Mouse (Mus musculus): ENCODE data around the gene Fbxl13. TPM values are rescaled to one million over a fixed set of nuclear protein-coding genes. Genes with fewer than 3 reads are reported as not detected.

Gene Fbxl13
- total RNA-seq, 2 experiments from 2014 or later: 0.12 to 0.21 TPM

DNA sequence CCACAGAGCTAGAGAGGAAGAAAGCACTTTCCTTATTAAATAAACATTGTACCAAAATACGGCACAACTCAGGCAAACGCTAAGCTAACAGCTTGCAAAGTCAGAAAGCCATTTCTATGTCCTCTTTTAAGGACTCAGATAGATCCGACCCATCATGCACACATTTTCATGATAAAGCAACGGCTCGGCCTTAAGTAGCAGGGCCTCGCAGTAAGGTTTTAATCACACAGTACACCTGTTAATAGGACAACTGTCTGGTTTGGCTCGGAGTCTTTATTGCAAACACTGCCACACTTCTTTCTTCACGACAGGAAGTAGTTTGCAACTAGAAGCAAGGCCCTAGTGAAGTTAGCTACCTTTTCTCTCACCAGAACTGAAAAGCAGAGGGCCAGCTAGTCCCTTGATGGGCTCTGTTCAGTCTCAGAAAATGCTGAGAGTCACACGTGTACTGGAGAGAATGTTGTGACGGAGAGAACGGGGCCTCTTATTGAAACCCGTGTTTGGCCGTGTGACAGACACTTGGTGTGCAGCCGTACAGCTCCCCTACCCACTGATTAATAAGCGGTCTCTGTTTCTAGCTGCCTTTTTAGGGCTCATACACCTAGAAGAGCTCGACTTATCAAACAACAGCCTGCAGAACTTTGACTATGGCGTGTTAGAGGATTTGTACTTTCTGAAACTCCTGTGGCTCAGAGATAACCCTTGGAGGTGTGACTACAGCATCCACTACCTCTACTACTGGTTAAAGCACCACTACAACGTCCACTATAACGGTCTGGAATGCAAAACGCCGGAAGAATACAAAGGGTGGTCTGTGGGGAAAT lies 70.8 kb downstream of the Fbxl13 start:
- no peak for DNase-seq

DNA sequence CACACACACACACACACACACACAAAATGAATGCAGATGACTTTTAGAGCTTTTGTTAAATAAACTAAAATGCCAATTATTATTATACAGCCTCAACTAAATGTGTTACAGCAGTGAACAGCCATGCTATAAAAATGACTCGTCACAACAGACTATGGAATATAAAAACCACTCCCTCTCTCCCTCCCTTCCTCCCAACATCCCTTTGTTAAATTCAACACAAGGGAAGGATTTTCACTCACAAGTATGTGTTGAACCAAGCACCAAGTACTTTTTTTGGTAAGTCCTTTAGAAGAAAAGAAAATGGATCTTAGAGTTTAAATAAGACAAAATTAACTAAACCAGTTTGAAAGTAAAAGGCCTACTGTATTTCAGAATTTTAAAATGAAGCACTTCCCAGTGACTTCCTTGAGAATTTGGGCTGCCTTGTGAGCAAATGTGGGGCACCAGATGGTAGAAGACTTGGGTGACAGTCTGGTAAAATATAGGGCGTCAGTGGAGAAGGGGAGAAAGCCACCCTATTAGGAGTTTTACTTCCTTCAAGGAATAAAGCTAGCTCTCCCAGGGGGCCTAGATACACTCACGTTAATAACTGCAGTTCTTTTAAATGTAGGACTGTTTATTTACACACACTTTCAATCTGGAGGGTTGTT lies 72.5 kb downstream of the Fbxl13 start:
- no peak for DNase-seq

- DNase-seq: no peak
Measured at GRCm38 (mm10) chr5:21567784-21568183, 77.7 kb downstream of the Fbxl13 start.

- no peak for DNase-seq
Measured at GRCm38 (mm10) chr5:21565392-21566065, 79.9 kb downstream of the Fbxl13 start.

DNA sequence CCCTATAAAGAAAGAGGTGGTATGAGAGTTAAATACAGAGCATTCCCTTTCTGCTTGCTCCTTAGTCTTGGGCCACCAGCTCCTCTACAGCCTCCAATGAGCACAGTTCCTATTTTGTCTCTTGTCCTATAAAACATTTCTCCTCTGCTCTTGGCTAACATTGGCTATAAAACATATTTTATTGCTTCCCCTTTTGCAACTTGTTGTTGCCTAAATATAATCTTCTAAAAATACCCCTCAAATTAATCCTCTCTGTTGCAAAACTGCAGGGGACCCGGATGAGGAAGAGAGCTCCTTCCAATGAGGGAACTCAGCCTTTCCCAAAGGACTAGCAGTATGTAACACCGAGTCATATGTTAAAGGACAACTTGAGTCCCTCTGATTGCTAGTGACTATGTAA lies 81.5 kb downstream of the Fbxl13 start:
- no peak for DNase-seq

DNA sequence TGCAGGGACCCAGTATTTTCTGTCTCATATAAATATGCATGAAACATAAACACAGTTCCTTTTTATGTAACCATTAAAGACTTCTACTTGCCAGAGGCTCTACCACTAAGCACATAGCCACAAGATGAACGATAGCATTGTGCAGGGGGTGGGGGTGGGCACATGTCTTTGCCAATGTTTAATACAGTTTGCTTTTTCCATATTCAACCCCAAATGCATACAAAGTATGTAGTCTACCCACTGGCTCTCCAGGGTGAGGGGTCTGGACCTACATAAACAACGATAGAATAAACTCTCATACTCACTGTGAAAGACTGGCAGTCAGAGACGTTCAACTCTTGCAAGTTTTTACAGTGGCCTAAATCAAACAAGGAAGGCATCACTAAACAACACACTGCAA lies 88.9 kb downstream of the Fbxl13 start:
- DNase-seq: no peak

GRCm38 (mm10) chr5:21554732-21555131 lies 90.7 kb downstream of the Fbxl13 start:
- DNase-seq: no peak

- DNase-seq: no peak
Measured at GRCm38 (mm10) chr5:21553685-21554084, 91.7 kb downstream of the Fbxl13 start.

DNA sequence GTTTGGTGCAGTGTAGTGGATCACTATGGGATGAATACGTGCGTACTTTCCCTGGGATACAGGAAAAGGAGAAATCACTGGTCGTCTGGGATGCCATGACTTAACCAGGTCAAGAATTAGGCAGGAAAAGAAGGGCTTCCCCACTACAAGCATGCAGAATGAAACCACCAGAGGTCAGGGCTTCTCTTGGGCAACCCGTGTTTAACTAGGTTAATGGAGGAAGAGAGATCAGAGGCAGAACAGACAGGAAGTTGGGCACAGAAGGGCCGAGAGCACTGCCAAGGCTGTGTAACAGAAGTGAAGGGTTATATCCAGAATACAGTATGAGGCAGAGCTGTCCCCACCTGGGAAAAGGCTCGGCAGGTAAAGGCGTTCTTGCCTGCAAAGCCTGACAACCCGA lies 98.4 kb downstream of the Fbxl13 start:
- no peak for DNase-seq

- DNase-seq: peak; percentile 47
Measured at GRCm38 (mm10) chr5:21545786-21546185, 99.6 kb downstream of the Fbxl13 start.

DNA sequence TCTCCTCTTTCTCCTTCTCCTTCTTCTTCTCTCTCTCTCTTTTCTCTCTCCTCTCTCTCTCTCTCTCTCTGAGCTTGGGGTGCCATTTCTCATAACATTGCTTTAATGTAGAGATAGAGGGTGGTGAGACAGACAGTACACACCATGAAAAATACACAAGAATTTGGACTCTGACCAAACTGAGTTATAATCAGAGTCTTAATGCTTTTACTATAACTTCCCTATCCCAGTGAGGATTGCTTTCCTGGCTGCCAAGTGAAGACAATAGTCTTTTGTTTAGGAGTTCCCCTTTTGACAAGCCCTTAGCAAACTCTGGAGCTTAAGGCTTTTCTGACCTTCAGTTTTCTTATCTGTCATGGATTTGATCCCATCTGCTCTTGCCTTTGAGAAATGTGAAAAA lies 100.2 kb downstream of the Fbxl13 start:
- DNase-seq: no peak

- peak; percentile 9 for DNase-seq
Measured at GRCm38 (mm10) chr5:21544821-21545220, 100.6 kb downstream of the Fbxl13 start.

- DNase-seq: peak; percentile 12
Measured at GRCm38 (mm10) chr5:21543409-21544201, 101.8 kb downstream of the Fbxl13 start, which contains the start of gene Lrrc17. Gene Lrrc17, plus strand, starts transcription at chr5:21543559.

- DNase-seq: no peak
Measured at GRCm38 (mm10) chr5:21542226-21542625, 103.2 kb downstream of the Fbxl13 start.

- DNase-seq: peak; percentile 45
Measured at GRCm38 (mm10) chr5:21532921-21533320, 112.5 kb downstream of the Fbxl13 start.

- no peak for DNase-seq
Measured at GRCm38 (mm10) chr5:21532126-21532525, 113.3 kb downstream of the Fbxl13 start.

GRCm38 (mm10) chr5:21529110-21529720 lies 116.2 kb downstream of the Fbxl13 start:
- DNase-seq: no peak

DNA sequence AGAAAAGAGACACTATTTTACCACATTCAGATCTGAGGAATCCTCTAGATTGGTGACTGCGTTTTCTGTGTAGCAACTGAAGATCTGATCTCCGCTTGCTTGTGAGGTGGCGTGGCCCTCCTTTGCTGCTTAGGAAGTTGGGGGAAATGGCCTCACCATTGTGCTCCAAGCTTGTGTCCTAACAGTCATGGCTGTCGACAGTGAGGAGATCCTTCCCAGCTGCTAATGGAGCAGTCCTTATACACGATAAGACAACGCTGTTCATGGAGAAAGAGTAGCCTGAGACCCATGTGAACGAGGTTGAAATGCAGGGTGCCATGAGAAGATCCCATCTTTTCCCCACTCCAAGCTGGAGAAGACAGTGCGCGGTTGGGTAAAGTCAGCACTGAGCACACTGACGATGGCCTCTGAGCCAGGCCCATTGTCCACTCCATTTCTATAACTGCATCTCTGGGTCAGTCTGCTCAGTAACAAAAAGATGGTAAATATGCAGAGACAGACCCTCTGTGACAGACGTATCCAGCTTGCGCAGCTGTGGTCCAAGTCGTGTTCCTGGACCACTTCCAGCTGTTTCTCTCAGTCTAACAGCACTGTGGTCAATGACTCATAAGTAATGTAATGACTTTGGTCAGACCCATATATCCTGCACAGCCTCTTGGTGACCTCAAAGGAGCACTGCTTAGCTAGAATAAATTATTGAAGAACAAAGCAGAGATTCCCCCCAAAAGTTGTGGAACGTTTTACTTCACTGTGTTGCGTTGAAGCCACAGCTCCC lies 117.2 kb downstream of the Fbxl13 start:
- DNase-seq: no peak

- DNase-seq: no peak
Measured at GRCm38 (mm10) chr5:21527488-21527911, 117.9 kb downstream of the Fbxl13 start.

DNA sequence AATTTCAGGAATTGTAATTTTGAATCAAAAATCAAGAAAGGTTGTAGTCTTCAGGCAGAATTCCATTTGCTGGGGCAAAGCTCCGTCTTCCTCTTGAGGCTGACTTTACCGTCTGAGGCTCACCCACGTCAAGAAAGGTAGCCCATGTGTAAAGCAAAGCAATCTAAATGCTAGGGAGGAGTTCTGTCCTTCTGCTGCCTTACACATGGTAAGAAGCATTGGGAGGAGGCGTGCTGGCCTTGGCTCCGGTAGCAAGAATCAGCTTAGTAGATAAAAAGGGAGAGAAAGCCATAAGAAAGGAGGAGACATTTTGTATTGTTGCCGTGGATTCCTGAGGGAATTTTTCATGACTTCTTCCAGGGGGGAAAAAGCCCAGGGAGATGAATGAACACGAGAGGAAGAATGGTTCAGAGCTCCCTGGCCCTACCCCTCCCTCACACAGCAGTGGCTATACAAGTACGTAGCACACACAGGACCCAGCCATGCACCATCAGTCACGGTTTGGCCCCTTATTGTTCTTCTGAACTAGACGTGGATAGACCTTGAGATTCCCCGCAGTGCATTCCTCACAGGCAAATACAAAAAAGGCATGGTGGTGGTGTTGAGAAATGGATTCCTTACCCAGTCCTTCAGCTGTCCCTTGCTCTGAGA lies 118.5 kb downstream of the Fbxl13 start:
- DNase-seq: no peak

All from adrenal gland, postnatal 10 days (tissue).